Mouse (Mus musculus): Measurements from ENCODE around the gene Helt.

The Helt gene

GRCm38 (mm10) chr8:46294181-46294892 lies at the start of gene Helt:
Helt (minus strand) TSS chr8:46294671.
- DNase-seq, result no peak

- no peak for DNase-seq
These were observed 47.8 kb upstream of the Helt start for GRCm38 (mm10) chr8:46342272-46342671.

GRCm38 (mm10) chr8:46340381-46341273 lies 46.2 kb upstream of the Helt start:
- DNase-seq, result no peak

- DNase-seq, result no peak
These were observed 44.8 kb upstream of the Helt start for GRCm38 (mm10) chr8:46339317-46339716.

- DNase-seq, result no peak
These were observed 41.9 kb upstream of the Helt start for GRCm38 (mm10) chr8:46336351-46336750.

GRCm38 (mm10) chr8:46332389-46333061 lies 38.1 kb upstream of the Helt start:
- DNase-seq, result no peak

GRCm38 (mm10) chr8:46331801-46332200 lies 37.3 kb upstream of the Helt start:
- peak; percentile 65 for DNase-seq

GRCm38 (mm10) chr8:46329396-46329795 lies 34.9 kb upstream of the Helt start:
- DNase-seq, result no peak

- peak; percentile 42 for DNase-seq
These were observed 32.8 kb upstream of the Helt start for GRCm38 (mm10) chr8:46327284-46327683.

- no peak for DNase-seq
These were observed 32.2 kb upstream of the Helt start for GRCm38 (mm10) chr8:46326715-46327114.

- no peak for DNase-seq
These were observed 30.2 kb upstream of the Helt start for GRCm38 (mm10) chr8:46324676-46325075.

- no peak for DNase-seq
These were observed 29.3 kb upstream of the Helt start for GRCm38 (mm10) chr8:46323672-46324191.

GRCm38 (mm10) chr8:46322833-46323232 lies 28.4 kb upstream of the Helt start:
- DNase-seq, result no peak

GRCm38 (mm10) chr8:46322421-46322820 lies 27.9 kb upstream of the Helt start:
- DNase-seq, result no peak

GRCm38 (mm10) chr8:46318802-46319201 lies 24.3 kb upstream of the Helt start:
- no peak for DNase-seq

GRCm38 (mm10) chr8:46317161-46317560 lies 22.7 kb upstream of the Helt start:
- peak; percentile 75 for DNase-seq

- DNase-seq, result no peak
These were observed 19.3 kb upstream of the Helt start for GRCm38 (mm10) chr8:46313798-46314197.

- peak; percentile 75 for DNase-seq
These were observed 16.7 kb upstream of the Helt start for GRCm38 (mm10) chr8:46311159-46311558.

- no peak for DNase-seq
These were observed 13.7 kb upstream of the Helt start for GRCm38 (mm10) chr8:46308189-46308588.

GRCm38 (mm10) chr8:46305733-46306349 lies 11.4 kb upstream of the Helt start:
- DNase-seq, result no peak

GRCm38 (mm10) chr8:46302121-46302520 lies 7.7 kb upstream of the Helt start:
- no peak for DNase-seq

- no peak for DNase-seq
These were observed 4.4 kb upstream of the Helt start for GRCm38 (mm10) chr8:46298847-46299246.

GRCm38 (mm10) chr8:46296551-46296950 lies 2.1 kb upstream of the Helt start:
- no peak for DNase-seq
